Mouse (Mus musculus): Measurements from ENCODE around the gene Ap2a1. TPM values are rescaled to one million over a fixed set of nuclear protein-coding genes. Genes with fewer than 3 reads are reported as not detected.

Ap2a1 gene
- polyA plus RNA-seq (2012; rRNA removed), result 55.6 and 80.7 TPM in 2 replicates

GRCm38 (mm10) chr7:44929204-44930151 lies at the start of gene Ap2a1:
Gene Ap2a1 (minus strand): TSS chr7:44929496.
- DNase-seq (ENCODE audit: low read depth, low spot score), result peak; percentile 98
- under 1% methylated on average over 84 of the region's 84 CpGs for WGBS

GRCm38 (mm10) chr7:44978300-44978699 lies 49.0 kb upstream of the Ap2a1 start:
- DNase-seq (ENCODE audit: low read depth, low spot score), result no peak
- WGBS, result 94% methylated on average over 3 of the region's 3 CpGs

- no peak for DNase-seq (ENCODE audit: low read depth, low spot score)
- WGBS, result 18% methylated on average over 6 of the region's 6 CpGs
Measured at GRCm38 (mm10) chr7:44975117-44975419, 45.8 kb upstream of the Ap2a1 start.

GRCm38 (mm10) chr7:44974383-44975116 lies 45.3 kb upstream of the Ap2a1 start, which contains the start of gene Cpt1c:
Gene Cpt1c (minus strand): TSS chr7:44974851.
- DNase-seq (ENCODE audit: low read depth, low spot score), result no peak
- 4% methylated on average over 22 of the region's 22 CpGs for WGBS

- 52% methylated on average over 14 of the region's 14 CpGs for WGBS
- no peak for DNase-seq (ENCODE audit: low read depth, low spot score)
Measured at GRCm38 (mm10) chr7:44973415-44974130, 44.3 kb upstream of the Ap2a1 start.

- no peak for DNase-seq (ENCODE audit: low read depth, low spot score)
- 51% methylated on average over 7 of the region's 7 CpGs for WGBS
Measured at GRCm38 (mm10) chr7:44971142-44971541, 41.8 kb upstream of the Ap2a1 start.

- under 1% methylated on average over 36 of the region's 36 CpGs for WGBS
- no peak for DNase-seq (ENCODE audit: low read depth, low spot score)
Measured at GRCm38 (mm10) chr7:44970231-44970691, 41.0 kb upstream of the Ap2a1 start.

GRCm38 (mm10) chr7:44966638-44967037 lies 37.3 kb upstream of the Ap2a1 start:
- DNase-seq (ENCODE audit: low read depth, low spot score), result no peak
- 63% methylated on average over 15 of the region's 15 CpGs for WGBS

GRCm38 (mm10) chr7:44965975-44966374 lies 36.7 kb upstream of the Ap2a1 start:
- 38% methylated on average over 7 of the region's 7 CpGs for WGBS
- DNase-seq (ENCODE audit: low read depth, low spot score), result no peak

GRCm38 (mm10) chr7:44964990-44965389 lies 35.7 kb upstream of the Ap2a1 start:
- WGBS, result 94% methylated on average over 13 of the region's 13 CpGs
- DNase-seq (ENCODE audit: low read depth, low spot score), result no peak

- WGBS, result 73% methylated on average over 5 of the region's 5 CpGs
- no peak for DNase-seq (ENCODE audit: low read depth, low spot score)
Measured at GRCm38 (mm10) chr7:44962831-44963230, 33.5 kb upstream of the Ap2a1 start.

GRCm38 (mm10) chr7:44962337-44962736 lies 33.0 kb upstream of the Ap2a1 start:
- WGBS, result 30% methylated on average over 8 of the region's 8 CpGs
- DNase-seq (ENCODE audit: low read depth, low spot score), result no peak

GRCm38 (mm10) chr7:44960512-44960910 lies 31.2 kb upstream of the Ap2a1 start:
- WGBS, result 86% methylated on average over 13 of the region's 13 CpGs
- DNase-seq (ENCODE audit: low read depth, low spot score), result no peak

- DNase-seq (ENCODE audit: low read depth, low spot score), result no peak
- 72% methylated on average over 10 of the region's 10 CpGs for WGBS
Measured at GRCm38 (mm10) chr7:44959874-44960511, 30.7 kb upstream of the Ap2a1 start.

- WGBS, result 76% methylated on average over 8 of the region's 8 CpGs
- DNase-seq (ENCODE audit: low read depth, low spot score), result no peak
Measured at GRCm38 (mm10) chr7:44959281-44959680, 30.0 kb upstream of the Ap2a1 start.

GRCm38 (mm10) chr7:44958208-44958607 lies 28.9 kb upstream of the Ap2a1 start:
- DNase-seq (ENCODE audit: low read depth, low spot score), result no peak

GRCm38 (mm10) chr7:44957183-44957835 lies 28.0 kb upstream of the Ap2a1 start:
- DNase-seq (ENCODE audit: low read depth, low spot score), result no peak
- WGBS, result 75% methylated on average over 20 of the region's 20 CpGs

More at GRCm38 (mm10) chr7:44958208-44958607, 28.9 kb upstream of the Ap2a1 start:
- 37% methylated on average over 7 of the region's 7 CpGs for WGBS

GRCm38 (mm10) chr7:44956266-44956665 lies 27.0 kb upstream of the Ap2a1 start:
- WGBS, result 86% methylated on average over 6 of the region's 6 CpGs
- no peak for DNase-seq (ENCODE audit: low read depth, low spot score)

- 43% methylated on average over 5 of the region's 5 CpGs for WGBS
- DNase-seq (ENCODE audit: low read depth, low spot score), result no peak
Measured at GRCm38 (mm10) chr7:44955628-44956027, 26.3 kb upstream of the Ap2a1 start.

Measured in large intestine, adult 2 months (tissue).